Mouse (Mus musculus) MEL (cell line): Measurements from ENCODE around the gene Elf5. TPM values are rescaled to one million over a fixed set of nuclear protein-coding genes. Genes with fewer than 3 reads are reported as not detected.
A peak's percentile ranks its signal among the peaks of the same experiment; 100 is the strongest.

Source experiments
- DNase-seq: peaks from one replicate; pipeline ENCODE4 v3.0.0; 2011; ENCODE audit warnings: low read depth, low spot score
- H3K27ac ChIP-seq: 2 replicates; pipeline ENCODE4 v1.5.1; 2012; ENCODE audit warnings: low read depth, mild to moderate bottlenecking, control low read depth, low read length, moderate library complexity; ENCODE audit not compliant: control insufficient read depth
- H3K27me3 ChIP-seq, 2 experiments: fragments of 150-350 bp in 1 of 2; sonication (generic) in 1 of 2; 2 replicates each; pipeline ENCODE4 v1.6.1; 2012; ENCODE audit warnings: low read length in 2 of 2, mild to moderate bottlenecking in 2 of 2, improper control_type of control experiment in 1 of 2, moderate library complexity in 1 of 2; ENCODE audit not compliant: insufficient read depth in 2 of 2, control insufficient read depth in 1 of 2
- H3K36me3 ChIP-seq, 2 experiments: 2 replicates each; pipeline ENCODE4 v1.6.1; 2012 to 2014; ENCODE audit warnings: low read length in 2 of 2, improper control_type of control experiment in 1 of 2, inconsistent platforms in 1 of 2, mild to moderate bottlenecking in 1 of 2; ENCODE audit not compliant: insufficient read depth in 2 of 2, control insufficient read depth in 1 of 2
- H3K4me1 ChIP-seq, 2 experiments: fragments of 150-350 bp in 1 of 2; sonication (generic) in 1 of 2; 2 replicates each; pipeline ENCODE4 v1.6.1; 2012; ENCODE audit warnings: low read length in 2 of 2, improper control_type of control experiment in 1 of 2, mild to moderate bottlenecking in 1 of 2; ENCODE audit not compliant: insufficient read depth in 2 of 2, control insufficient read depth in 1 of 2
- H3K4me3 ChIP-seq, 2 experiments: fragments of 150-350 bp in 1 of 2; sonication (generic) in 1 of 2; 2 replicates each; pipeline ENCODE4 v1.5.1; 2012; ENCODE audit warnings: low read depth in 2 of 2, low read length in 2 of 2, mild to moderate bottlenecking in 2 of 2, moderate library complexity in 2 of 2, control low read depth in 1 of 2, improper control_type of control experiment in 1 of 2; ENCODE audit not compliant: control insufficient read depth in 1 of 2, insufficient read depth in 1 of 2
- H3K79me2 ChIP-seq: 2 replicates; pipeline ENCODE4 v1.6.1; 2012; ENCODE audit warnings: mild to moderate bottlenecking, low read length, moderate library complexity; ENCODE audit not compliant: control insufficient read depth, poor library complexity, insufficient read depth
- H3K9ac ChIP-seq: 2 replicates; pipeline ENCODE4 v1.6.1; 2012; ENCODE audit warnings: low read depth, mild to moderate bottlenecking, control low read depth, low read length, moderate library complexity; ENCODE audit not compliant: control insufficient read depth, poor library complexity, severe bottlenecking
- H3K9me3 ChIP-seq: fragments of 150-350 bp; sonication (generic); replicated peaks from 2 replicates; pipeline ENCODE4 v1.6.1; 2012; ENCODE audit warnings: mild to moderate bottlenecking, low read length, improper control_type of control experiment, moderate library complexity; ENCODE audit not compliant: insufficient read depth
- BHLHE40 ChIP-seq: IDR thresholded peaks from 2 replicates; pipeline ENCODE4 v1.6.1; 2012; ENCODE audit warnings: low read depth, mild to moderate bottlenecking, inconsistent platforms, low read length, improper control_type of control experiment, borderline replicate concordance
- CHD1 ChIP-seq: IDR thresholded peaks from 2 replicates; pipeline ENCODE4 v1.6.1; 2012; ENCODE audit warnings: low read depth, mild to moderate bottlenecking, inconsistent platforms, low read length, improper control_type of control experiment
- CHD2 ChIP-seq: IDR thresholded peaks from 2 replicates; pipeline ENCODE4 v1.6.1; 2011; ENCODE audit warnings: low read length, improper control_type of control experiment
- E2F4 ChIP-seq: IDR thresholded peaks from 2 replicates; pipeline ENCODE4 v1.6.1; 2011; ENCODE audit warnings: low read depth, low read length, improper control_type of control experiment, borderline replicate concordance
- ELF1 ChIP-seq: IDR thresholded peaks from 2 replicates; pipeline ENCODE4 v1.6.1; 2014; ENCODE audit warnings: low read depth, mild to moderate bottlenecking, inconsistent platforms, low read length, improper control_type of control experiment, moderate library complexity
- ETS1 ChIP-seq: IDR thresholded peaks from 2 replicates; pipeline ENCODE4 v1.6.1; 2012; ENCODE audit warnings: low read depth, mild to moderate bottlenecking, inconsistent platforms, low read length, improper control_type of control experiment, moderate library complexity
- GABPA ChIP-seq: IDR thresholded peaks from 2 replicates; pipeline ENCODE4 v1.6.1; 2012; ENCODE audit warnings: low read depth, mild to moderate bottlenecking, inconsistent platforms, low read length, improper control_type of control experiment, moderate library complexity
- GATA1 ChIP-seq: IDR thresholded peaks from 2 replicates; pipeline ENCODE4 v1.6.1; 2011; ENCODE audit warnings: low read depth, low read length, improper control_type of control experiment
- HCFC1 ChIP-seq: IDR thresholded peaks from 2 replicates; pipeline ENCODE4 v1.6.1; 2012; ENCODE audit warnings: low read depth, mild to moderate bottlenecking, inconsistent platforms, low read length, improper control_type of control experiment, moderate library complexity
- JUND ChIP-seq: IDR thresholded peaks from 2 replicates; pipeline ENCODE4 v1.6.1; 2011; ENCODE audit warnings: low read depth, mild to moderate bottlenecking, improper control_type of control experiment, low read length
- KAT2A ChIP-seq: conservative IDR thresholded peaks from 2 replicates; pipeline ENCODE4 v1.6.1; 2012; ENCODE audit warnings: low read depth, low read length, improper control_type of control experiment, inconsistent platforms
- MAX ChIP-seq: IDR thresholded peaks from 2 replicates; pipeline ENCODE4 v1.6.1; 2011; ENCODE audit warnings: low read length, improper control_type of control experiment
- MEF2A ChIP-seq: IDR thresholded peaks from 2 replicates; pipeline ENCODE4 v1.6.1; 2014; ENCODE audit warnings: low read depth, mild to moderate bottlenecking, inconsistent platforms, low read length, improper control_type of control experiment; ENCODE audit not compliant: poor library complexity, insufficient replicate concordance, severe bottlenecking; ENCODE audit errors: extremely low read depth
- MXI1 ChIP-seq: IDR thresholded peaks from 2 replicates; pipeline ENCODE4 v1.6.1; 2011; ENCODE audit warnings: mild to moderate bottlenecking, low read depth, low read length, improper control_type of control experiment
- MYB ChIP-seq: IDR thresholded peaks from 2 replicates; pipeline ENCODE4 v1.6.1; 2011; ENCODE audit warnings: mild to moderate bottlenecking, low read depth, low read length, improper control_type of control experiment
- MYC ChIP-seq: IDR thresholded peaks from 2 replicates; pipeline ENCODE4 v1.6.1; 2011; ENCODE audit warnings: low read depth, mild to moderate bottlenecking, low read length, improper control_type of control experiment, moderate library complexity
- NRF1 ChIP-seq: IDR thresholded peaks from 2 replicates; pipeline ENCODE4 v1.6.1; 2014; ENCODE audit warnings: low read depth, mild to moderate bottlenecking, inconsistent platforms, low read length, improper control_type of control experiment, moderate library complexity; ENCODE audit not compliant: poor library complexity, insufficient read depth, severe bottlenecking
- POLR2A ChIP-seq, 2 experiments: IDR thresholded peaks; 2 replicates each; pipeline ENCODE4 v1.6.1; 2011 to 2012; ENCODE audit warnings: low read length in 2 of 2, mild to moderate bottlenecking in 2 of 2, control low read depth in 1 of 2, improper control_type of control experiment in 1 of 2, low read depth in 1 of 2, moderate library complexity in 1 of 2; ENCODE audit not compliant: control insufficient read depth in 1 of 2, insufficient read depth in 1 of 2, poor library complexity in 1 of 2
- POLR2AphosphoS2 ChIP-seq: IDR thresholded peaks from 2 replicates; pipeline ENCODE4 v1.6.1; 2011; ENCODE audit warnings: low read length, improper control_type of control experiment
- RCOR1 ChIP-seq: IDR thresholded peaks from 2 replicates; pipeline ENCODE4 v1.6.1; 2012; ENCODE audit warnings: low read depth, mild to moderate bottlenecking, inconsistent platforms, low read length, improper control_type of control experiment
- SIN3A ChIP-seq: IDR thresholded peaks from 2 replicates; pipeline ENCODE4 v1.6.1; 2012; ENCODE audit warnings: low read length, improper control_type of control experiment, inconsistent platforms
- TAL1 ChIP-seq: IDR thresholded peaks from 2 replicates; pipeline ENCODE4 v1.6.1; 2012; ENCODE audit warnings: mild to moderate bottlenecking, inconsistent platforms, low read length, moderate library complexity, mixed read lengths
- TBP ChIP-seq: IDR thresholded peaks from 2 replicates; pipeline ENCODE4 v1.8.0; 2011; ENCODE audit warnings: low read depth, low read length, improper control_type of control experiment
- TCF12 ChIP-seq: IDR thresholded peaks from 2 replicates; pipeline ENCODE4 v1.6.1; 2014; ENCODE audit warnings: low read depth, mild to moderate bottlenecking, inconsistent platforms, low read length, improper control_type of control experiment, moderate library complexity
- USF1 ChIP-seq: IDR thresholded peaks from 2 replicates; pipeline ENCODE4 v1.6.1; 2014; ENCODE audit warnings: low read depth, mild to moderate bottlenecking, inconsistent platforms, low read length, improper control_type of control experiment, moderate library complexity
- USF2 ChIP-seq, 2 experiments: IDR thresholded peaks; 2 replicates each; pipeline ENCODE4 v1.6.1; 2011 to 2012; ENCODE audit warnings: improper control_type of control experiment in 2 of 2, low read length in 2 of 2, borderline replicate concordance in 1 of 2, inconsistent platforms in 1 of 2, low read depth in 1 of 2, mild to moderate bottlenecking in 1 of 2; ENCODE audit not compliant: insufficient read depth in 1 of 2
- ZC3H11A ChIP-seq: IDR thresholded peaks from 2 replicates; pipeline ENCODE4 v1.6.1; 2012; ENCODE audit warnings: low read depth, mild to moderate bottlenecking, inconsistent platforms, low read length, improper control_type of control experiment
- ZKSCAN1 ChIP-seq: IDR thresholded peaks from 2 replicates; pipeline ENCODE4 v1.6.1; 2012; ENCODE audit warnings: low read depth, mild to moderate bottlenecking, inconsistent platforms, low read length, improper control_type of control experiment, moderate library complexity
- ZMIZ1 ChIP-seq: IDR thresholded peaks from 2 replicates; pipeline ENCODE4 v1.6.1; 2012; ENCODE audit warnings: low read depth, mild to moderate bottlenecking, inconsistent platforms, low read length, improper control_type of control experiment, moderate library complexity
- ZNF384 ChIP-seq: IDR thresholded peaks from 2 replicates; pipeline ENCODE4 v1.6.1; 2012; ENCODE audit warnings: low read depth, mild to moderate bottlenecking, inconsistent platforms, low read length, improper control_type of control experiment
- polyA plus RNA-seq, 2 experiments: library from polyadenylated mRNA; stranded (reverse) in 1 of 2; unstranded in 1 of 2; fragments of >175 nt in 1 of 2; fragments of >200 nt in 1 of 2; gene quantifications; 2 replicates each; pipeline versions ENCODE4 v1.2.1 to v1.2.4; 2012; ENCODE audit warnings: low replicate concordance in 2 of 2, low read depth in 1 of 2; ENCODE audit not compliant: insufficient read length in 2 of 2, insufficient read depth in 1 of 2, missing spikeins in 1 of 2
- total RNA-seq: library from RNA; depleted of rRNA; stranded (reverse); fragments of 300-350 nt; gene quantifications from 2 replicates; pipeline ENCODE4 v1.2.3, GENCODE M21; 2012

Gene Elf5
- total and polyA plus RNA-seq, 3 experiments, result 0.07 TPM; not detected in 2

DNA sequence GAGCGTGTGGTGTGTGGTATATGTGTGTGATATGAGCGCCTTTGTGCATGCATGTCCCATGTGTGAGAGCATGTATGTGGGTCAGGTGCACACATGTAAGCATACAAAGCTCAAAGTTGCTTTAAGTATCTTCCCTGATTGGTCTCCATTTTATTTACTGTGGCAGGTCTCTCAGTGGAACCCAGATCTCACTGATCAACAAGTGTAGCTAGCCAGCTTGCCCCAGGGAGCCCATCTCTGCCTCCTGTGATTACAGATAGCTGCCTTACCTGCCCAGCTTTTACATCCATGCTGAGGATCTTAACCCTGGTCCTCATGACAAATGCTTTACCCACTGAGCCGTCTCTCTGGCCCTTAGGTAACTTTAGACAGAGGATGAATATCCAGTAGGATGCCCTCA, 66.8 kb downstream of the Elf5 start:
- H3K79me2 ChIP-seq, result peaks cover 32% of the 10 kb centered on the region
- peaks cover 32 to 34% of the 10 kb centered on the region in 2 experiments for H3K4me1 ChIP-seq
- no peak overlapping the region for H3K4me3 ChIP-seq
- H3K9ac ChIP-seq, result no peak overlapping the region
- H3K27ac ChIP-seq, result no peak overlapping the region
- H3K36me3 ChIP-seq, result peaks cover 23 to 32% of the 10 kb centered on the region in 2 experiments
- H3K27me3 ChIP-seq, result no peaks in the 10 kb centered on the region
- TF ChIP-seq POLR2AphosphoS2 (no peak), RCOR1 (no peak), GABPA (no peak), CHD1 (no peak), ZNF384 (no peak), TAL1 (no peak), USF1 (no peak), HCFC1 (no peak), JUND (no peak), ZMIZ1 (no peak), BHLHE40 (no peak), ZC3H11A (no peak)
- H3K9me3 ChIP-seq, result no peaks in the 10 kb centered on the region
- DNase-seq, result no peak

DNA sequence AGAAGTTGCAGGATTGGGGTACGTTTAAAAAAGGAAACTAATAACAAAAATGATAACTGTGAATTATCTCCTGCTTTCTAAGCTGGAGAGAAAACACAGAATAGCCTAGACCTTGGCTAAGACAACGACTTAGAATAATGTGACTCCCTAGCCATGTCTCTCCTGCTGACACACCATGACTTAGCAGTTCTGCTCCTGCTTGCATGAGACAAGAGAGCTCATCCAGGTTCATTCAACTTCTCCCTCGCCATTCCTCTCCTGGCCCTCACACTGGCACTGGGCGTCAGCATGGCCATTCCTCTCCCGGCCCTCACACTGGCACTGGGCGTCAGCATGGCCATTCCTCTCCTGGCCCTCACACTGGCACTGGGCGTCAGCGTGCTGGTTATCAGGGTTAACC, 68.8 kb downstream of the Elf5 start:
- DNase-seq, result peak; percentile 91
- Histone ChIP-seq H3K27ac (peak overlapping the region; percentile 96), H3K9me3 (no peaks in the 10 kb centered on the region), H3K36me3 (peaks cover 12 to 32% of the 10 kb centered on the region in 2 experiments), H3K9ac (peak overlapping the region; percentile 71), H3K79me2 (peaks cover 42% of the 10 kb centered on the region), H3K4me1 (peaks cover 32 to 38% of the 10 kb centered on the region in 2 experiments), H3K4me3 (peak overlapping the region; percentile 21 to 43; a peak in 3 of 4 replicates), H3K27me3 (no peaks in the 10 kb centered on the region)
- TF ChIP-seq MAX (peak; percentile 75), HCFC1 (no peak), ELF1 (no peak), TAL1 (no peak), KAT2A (no peak), MYC (peak; percentile 70), E2F4 (no peak), SIN3A (peak; percentile 85), POLR2AphosphoS2 (no peak; the same call in 1 of the 2 replicates), CHD2 (no peak), ZKSCAN1 (no peak), NRF1 (no peak), ZC3H11A (no peak), POLR2A (IDR thresholded peaks at IDR 0.05; ENCODE audit: control insufficient read depth in 1 of 2, insufficient read depth in 1 of 2, low read depth in 1 of 2, low read length in 2 of 2, poor library complexity in 1 of 2) (peak; percentile 19 to 70; a peak in 2 of 4 replicates), MYB (no peak), TCF12 (0 out of 2 replicates have a peak, but pooled peaks have one; percentile 43), ETS1 (peak; percentile 83), ZMIZ1 (0 out of 2 replicates have a peak, but pooled peaks have one; percentile 52), JUND (no peak), RCOR1 (no peak), GATA1 (0 out of 2 replicates have a peak, but pooled peaks have one; percentile 25), MXI1 (peak; percentile 84), TBP (peak; percentile 56), CHD1 (no peak), GABPA (peak; percentile 100), USF1 (no peak), USF2 (IDR thresholded peaks at IDR 0.05; ENCODE audit: borderline replicate concordance in 1 of 2, insufficient read depth in 1 of 2, low read depth in 1 of 2, low read length in 2 of 2) (no peak), MEF2A (no peak), ZNF384 (no peak)
